Mouse (Mus musculus) embryonic facial prominence, embryonic 13.5 days (tissue): ENCODE results near the gene H3f3a. TPM values are rescaled to one million over a fixed set of nuclear protein-coding genes. Genes with fewer than 3 reads are reported as not detected.
"Not testable (repeated sequence)": the region's sequence is repeated elsewhere in the genome, so short reads cannot be mapped to it uniquely, and the experiment has no call there.

Experiments
- ATAC-seq: fragments of 200-750 bp; cut with Nextera tagmentation; 2 replicates; pipeline ENCODE4 v1.8.0; 2017; ENCODE audit warnings: low read depth; ENCODE audit not compliant: insufficient number of reproducible peaks, insufficient read depth, low FRiP score, low TSS enrichment
- H3K27ac ChIP-seq: fragments of 300-500 bp; sonication (generic); 2 replicates; pipeline ENCODE4 v1.5.1; 2015; ENCODE audit warnings: moderate library complexity, mild to moderate bottlenecking, inconsistent platforms
- H3K27me3 ChIP-seq: fragments of 300-500 bp; sonication (generic); 2 replicates; pipeline ENCODE4 v1.6.1; 2015; ENCODE audit warnings: mild to moderate bottlenecking, inconsistent platforms
- H3K36me3 ChIP-seq: fragments of 300-500 bp; sonication (generic); 2 replicates; pipeline ENCODE4 v1.6.1; 2015; ENCODE audit warnings: mild to moderate bottlenecking, inconsistent platforms
- H3K4me1 ChIP-seq: fragments of 300-500 bp; sonication (generic); 2 replicates; pipeline ENCODE4 v1.6.1; 2015; ENCODE audit warnings: inconsistent platforms
- H3K4me2 ChIP-seq: fragments of 300-500 bp; sonication (generic); 2 replicates; pipeline ENCODE4 v1.6.1; 2015; ENCODE audit warnings: moderate library complexity, mild to moderate bottlenecking, inconsistent platforms
- H3K4me3 ChIP-seq: fragments of 300-500 bp; sonication (generic); 2 replicates; pipeline ENCODE4 v1.5.1; 2015; ENCODE audit warnings: mild to moderate bottlenecking, inconsistent platforms
- H3K9ac ChIP-seq: fragments of 300-500 bp; sonication (generic); 2 replicates; pipeline ENCODE4 v1.6.1; 2015; ENCODE audit warnings: mild to moderate bottlenecking, inconsistent platforms
- H3K9me3 ChIP-seq: fragments of 300-500 bp; sonication (generic); 2 replicates; pipeline ENCODE4 v1.6.1; 2016; ENCODE audit warnings: inconsistent platforms
- whole genome bisulfite sequencing: fragments of 180-500 bp; shearing (Covaris S2); methylation state at CpG from one replicate; pipeline ENCODE4 v1.1.7; 2015; ENCODE audit warnings: mixed read lengths; 5-methylcytosine and 5-hydroxymethylcytosine counted together
- polyA plus RNA-seq: library from polyadenylated mRNA; unstranded; fragments of >200 nt; fragmentation: Nextera tagmentation; extraction: Ambion mirVana; gene quantifications from 2 replicates; pipeline ENCODE4 v1.2.1, GENCODE M21; 2015

The H3f3a gene
- polyA plus RNA-seq, 1 experiment from 2014 or later, result 3,318 TPM

DNA sequence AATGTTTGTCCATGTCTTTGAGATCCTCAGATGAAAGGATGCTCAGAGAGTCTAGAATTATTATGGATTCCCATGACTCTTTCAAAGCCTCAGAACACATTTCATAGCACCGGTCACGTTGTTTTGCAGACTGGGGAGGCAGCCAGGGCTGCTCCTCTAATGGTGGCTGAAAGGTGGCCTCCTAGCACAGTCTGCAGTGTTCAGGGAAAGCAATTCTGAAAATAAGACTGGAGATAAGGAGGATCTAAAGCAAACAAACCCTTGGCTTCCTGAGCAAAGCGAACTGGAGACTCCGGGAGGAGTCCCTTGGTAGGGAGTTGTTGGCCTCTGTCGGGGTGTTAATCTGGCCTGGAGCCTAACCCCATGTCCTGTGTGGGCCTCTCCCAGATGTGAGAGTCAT lies 23.4 kb upstream of the H3f3a start:
- Histone ChIP-seq H3K4me3 (no peak overlapping the region), H3K9me3 (no peaks in the 10 kb centered on the region), H3K9ac (no peak overlapping the region), H3K4me2 (no peak overlapping the region), H3K36me3 (no peaks in the 10 kb centered on the region), H3K4me1 (peaks cover 4% of the 10 kb centered on the region; the same call in 1 of the 2 replicates), H3K27me3 (no peaks in the 10 kb centered on the region), H3K27ac (no peak overlapping the region)
- 88% methylated on average over 5 of the region's 5 CpGs for WGBS
- ATAC-seq, result no peak

DNA sequence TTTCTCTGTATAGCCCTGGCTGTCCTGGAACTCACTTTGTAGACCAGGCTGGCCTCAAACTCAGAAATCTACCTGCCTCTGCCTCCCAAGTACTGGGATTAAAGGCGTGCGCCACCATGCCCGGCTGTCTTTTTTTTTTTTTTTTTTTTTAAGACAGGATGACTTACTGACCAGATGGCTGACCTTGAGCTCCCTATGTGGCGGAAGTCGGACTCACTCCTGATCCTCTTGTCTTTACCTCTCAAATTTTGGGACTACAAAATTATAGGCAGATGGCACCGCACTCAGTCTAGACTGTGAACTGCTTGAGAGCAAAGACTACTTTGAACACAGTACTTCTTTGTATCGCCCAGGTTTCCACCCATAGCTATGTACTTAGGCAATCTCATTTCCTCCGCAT lies 22.7 kb upstream of the H3f3a start:
- ATAC-seq, H3K27me3 ChIP-seq, H3K9me3 ChIP-seq, H3K4me3 ChIP-seq, H3K36me3 ChIP-seq, H3K4me1 ChIP-seq, H3K27ac ChIP-seq, H3K9ac ChIP-seq, H3K4me2 ChIP-seq: not testable (repeated sequence)
- WGBS, result 89% methylated on average over 8 of the region's 8 CpGs

DNA sequence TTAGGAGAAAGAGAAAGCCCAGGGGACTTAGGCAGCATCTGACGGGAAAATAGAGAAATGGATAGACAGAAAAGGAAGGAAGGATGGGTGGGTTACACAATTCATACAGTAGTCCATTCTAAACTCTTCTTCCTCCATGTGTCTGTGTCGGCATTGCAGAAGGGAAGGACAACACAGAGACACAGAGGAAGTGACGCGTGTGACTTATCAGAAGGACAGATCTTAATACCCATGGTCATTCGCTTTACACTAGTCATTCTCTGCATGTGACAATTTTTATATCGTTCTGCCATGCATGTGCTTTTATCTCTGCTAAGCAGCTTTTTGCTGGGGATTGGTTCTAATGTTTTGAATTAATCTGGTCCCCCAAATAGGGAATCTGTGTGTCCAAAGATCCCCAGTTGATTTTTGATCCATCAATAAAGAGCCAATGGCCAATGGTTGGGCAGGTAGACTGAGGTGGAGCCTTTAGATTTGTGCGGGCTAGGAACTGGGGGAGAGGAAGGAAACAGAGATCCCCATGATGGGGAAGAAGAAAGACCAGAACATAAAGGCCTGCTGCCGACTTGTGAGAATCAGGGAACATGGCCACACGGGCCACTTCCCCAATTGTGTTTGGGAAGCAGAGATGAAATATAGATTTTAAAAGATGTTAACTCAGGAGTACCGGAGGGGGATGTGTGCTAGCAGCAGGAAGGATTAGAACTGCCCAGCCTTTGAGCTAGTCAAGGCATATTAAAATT lies 21.7 kb upstream of the H3f3a start:
- Histone ChIP-seq H3K36me3 (no peaks in the 10 kb centered on the region), H3K27ac (no peak overlapping the region), H3K9me3 (no peaks in the 10 kb centered on the region), H3K4me3 (no peak overlapping the region), H3K9ac (no peak overlapping the region), H3K27me3 (no peaks in the 10 kb centered on the region), H3K4me1 (peaks cover 10% of the 10 kb centered on the region; the same call in 1 of the 2 replicates), H3K4me2 (no peak overlapping the region)
- ATAC-seq, result no peak
- 87% methylated on average over 10 of the region's 10 CpGs for WGBS

DNA sequence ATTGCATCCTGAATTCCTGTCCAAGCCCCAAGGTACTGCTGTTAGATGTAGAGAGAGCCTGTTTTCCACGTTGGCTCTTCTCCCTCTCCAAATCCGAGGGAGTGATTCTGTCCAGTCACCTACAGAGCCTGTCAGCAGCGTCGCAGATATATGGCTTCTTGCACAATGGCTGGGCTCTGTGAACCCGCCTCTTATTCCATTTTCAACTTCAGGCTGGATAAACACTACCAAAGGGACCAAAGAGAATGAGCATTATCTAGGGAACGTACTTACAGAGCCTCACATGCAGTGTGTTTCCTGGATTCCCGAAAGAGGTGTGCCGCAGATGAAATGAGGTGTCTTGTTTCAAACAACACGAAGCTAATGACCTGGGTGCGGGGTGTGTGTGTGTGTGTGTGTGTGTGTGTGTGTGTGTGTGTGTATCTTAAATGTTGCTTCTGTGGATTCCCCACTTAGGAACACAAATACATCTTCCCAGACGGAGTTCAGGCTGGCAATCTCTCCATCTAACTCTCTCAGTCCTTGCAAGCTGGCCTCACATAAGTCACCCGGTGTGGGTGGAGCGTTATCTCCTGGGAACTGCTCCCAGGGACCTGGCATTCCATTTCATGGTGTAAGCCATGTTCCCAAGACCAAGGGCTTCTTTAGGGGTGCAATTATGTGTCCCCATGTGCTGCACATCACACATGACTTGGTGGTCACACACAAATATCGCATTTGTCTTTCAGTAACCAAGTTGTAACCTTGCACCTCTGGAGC lies 17.0 kb upstream of the H3f3a start:
- ATAC-seq, result no peak
- WGBS, result 51% methylated on average over 14 of the region's 14 CpGs
- Histone ChIP-seq H3K36me3 (no peaks in the 10 kb centered on the region), H3K27me3 (no peaks in the 10 kb centered on the region), H3K27ac (no peak overlapping the region), H3K4me3 (no peak overlapping the region), H3K9me3 (no peaks in the 10 kb centered on the region), H3K4me1 (0 out of 2 replicates have a peak, but pooled peaks cover 6% of the 10 kb centered on the region), H3K4me2 (no peak overlapping the region; the same call in 1 of the 2 replicates), H3K9ac (no peak overlapping the region)

DNA sequence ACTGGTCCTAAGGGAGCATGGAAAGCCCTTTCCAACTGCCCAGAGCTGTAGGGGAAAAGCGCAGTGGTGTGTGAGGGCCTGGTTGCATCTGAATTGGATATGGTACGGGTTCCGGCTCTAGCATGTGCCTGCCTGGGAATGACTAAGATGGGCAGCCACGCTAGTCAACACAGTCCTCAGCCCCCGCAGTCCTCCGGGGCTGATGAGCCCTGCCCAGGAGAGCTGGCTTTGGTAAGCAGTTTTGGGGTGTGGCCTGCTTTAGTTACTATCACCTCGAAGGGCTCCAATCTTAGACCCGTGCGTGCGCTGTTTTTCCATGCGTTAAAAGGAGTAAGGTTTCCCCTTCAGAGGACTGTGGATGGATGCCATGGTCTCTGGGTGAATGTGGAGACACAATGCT lies 16.4 kb upstream of the H3f3a start:
- WGBS, result 75% methylated on average over 11 of the region's 11 CpGs
- no peak for ATAC-seq
- H3K9ac ChIP-seq, result no peak overlapping the region
- no peak overlapping the region for H3K4me3 ChIP-seq
- no peaks in the 10 kb centered on the region for H3K27me3 ChIP-seq
- 0 out of 2 replicates have a peak, but pooled peaks cover 6% of the 10 kb centered on the region for H3K4me1 ChIP-seq
- H3K4me2 ChIP-seq, result no peak overlapping the region; the same call in 1 of the 2 replicates
- H3K9me3 ChIP-seq, result no peaks in the 10 kb centered on the region
- no peaks in the 10 kb centered on the region for H3K36me3 ChIP-seq
- H3K27ac ChIP-seq, result no peak overlapping the region

DNA sequence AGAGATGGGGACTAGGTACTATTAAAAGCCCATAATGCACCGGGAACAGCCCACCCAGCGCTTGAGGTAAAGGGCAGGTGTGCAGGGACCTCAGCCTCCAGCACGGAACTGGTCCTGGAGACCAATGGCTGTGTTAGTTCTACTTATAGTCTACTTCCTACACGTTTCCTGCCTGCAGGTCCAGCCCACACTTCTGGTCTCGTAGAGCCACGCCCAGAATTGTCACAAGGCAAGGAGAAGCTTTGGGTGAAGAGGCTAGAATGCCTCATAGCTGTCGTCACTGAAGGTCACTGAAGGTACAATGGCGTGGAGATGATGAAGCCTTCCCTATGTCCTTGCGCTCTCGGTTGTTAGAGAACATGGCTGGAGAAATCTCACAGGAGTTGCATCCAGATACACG lies 16.0 kb upstream of the H3f3a start:
- no peak overlapping the region for H3K27ac ChIP-seq
- no peak overlapping the region for H3K9ac ChIP-seq
- no peak overlapping the region for H3K4me3 ChIP-seq
- H3K36me3 ChIP-seq, result no peaks in the 10 kb centered on the region
- 0 out of 2 replicates have a peak, but pooled peaks cover 6% of the 10 kb centered on the region for H3K4me1 ChIP-seq
- no peak overlapping the region for H3K4me2 ChIP-seq
- WGBS, result 80% methylated on average over 11 of the region's 11 CpGs
- no peaks in the 10 kb centered on the region for H3K9me3 ChIP-seq
- no peaks in the 10 kb centered on the region for H3K27me3 ChIP-seq
- ATAC-seq, result no peak

DNA sequence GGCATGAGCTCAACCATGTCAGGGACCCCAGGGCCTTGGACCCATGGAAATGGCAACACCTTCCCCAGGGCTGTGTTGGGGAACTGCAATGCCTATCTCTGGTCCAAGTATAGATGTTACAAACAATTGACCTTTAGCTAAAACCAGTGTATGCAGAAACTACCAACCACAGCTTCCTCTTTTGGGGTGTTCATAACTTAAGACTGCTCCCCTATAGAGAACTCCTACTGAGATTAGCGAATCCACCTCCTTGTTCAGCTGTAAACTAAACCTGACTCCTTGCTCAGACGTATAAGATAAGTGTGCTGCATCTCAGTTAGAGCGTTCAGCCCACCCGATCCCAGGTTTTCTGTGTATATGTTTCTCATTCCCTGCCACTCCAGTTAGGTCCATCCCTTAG lies 12.9 kb upstream of the H3f3a start:
- no peak for ATAC-seq
- Histone ChIP-seq H3K27ac (no peak overlapping the region), H3K36me3 (no peaks in the 10 kb centered on the region), H3K9ac (no peak overlapping the region), H3K9me3 (no peaks in the 10 kb centered on the region), H3K27me3 (no peaks in the 10 kb centered on the region), H3K4me2 (no peak overlapping the region), H3K4me3 (no peak overlapping the region), H3K4me1 (0 out of 2 replicates have a peak, but pooled peaks cover 6% of the 10 kb centered on the region)
- WGBS, result 86% methylated on average over 4 of the region's 4 CpGs

DNA sequence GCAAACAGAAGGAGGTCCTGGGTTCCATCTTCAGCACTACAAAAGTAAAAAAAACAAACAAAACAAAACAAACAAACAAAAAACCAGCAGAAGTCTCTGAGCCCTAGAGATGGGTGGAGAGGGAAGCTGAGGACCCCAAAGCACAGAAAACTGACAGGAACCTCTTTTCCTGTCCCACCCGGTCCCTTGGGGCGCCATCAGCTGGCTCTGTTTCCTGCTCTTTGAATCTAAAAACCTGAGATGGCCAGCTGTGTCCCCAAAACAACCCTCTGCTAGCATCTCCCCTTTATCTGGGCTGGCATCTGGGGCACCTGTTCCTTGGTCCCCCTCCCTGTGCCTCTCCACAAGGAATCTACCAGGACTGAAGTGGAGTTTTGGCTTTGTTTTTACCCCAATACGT lies 11.0 kb upstream of the H3f3a start:
- no peaks in the 10 kb centered on the region for H3K36me3 ChIP-seq
- no peak overlapping the region for H3K27ac ChIP-seq
- H3K27me3 ChIP-seq, result no peaks in the 10 kb centered on the region
- no peak overlapping the region for H3K4me3 ChIP-seq
- no peaks in the 10 kb centered on the region for H3K4me1 ChIP-seq
- no peak overlapping the region for H3K9ac ChIP-seq
- ATAC-seq, result no peak
- no peaks in the 10 kb centered on the region for H3K9me3 ChIP-seq
- WGBS, result 69% methylated on average over 3 of the region's 3 CpGs
- no peak overlapping the region; the same call in 1 of the 2 replicates for H3K4me2 ChIP-seq

DNA sequence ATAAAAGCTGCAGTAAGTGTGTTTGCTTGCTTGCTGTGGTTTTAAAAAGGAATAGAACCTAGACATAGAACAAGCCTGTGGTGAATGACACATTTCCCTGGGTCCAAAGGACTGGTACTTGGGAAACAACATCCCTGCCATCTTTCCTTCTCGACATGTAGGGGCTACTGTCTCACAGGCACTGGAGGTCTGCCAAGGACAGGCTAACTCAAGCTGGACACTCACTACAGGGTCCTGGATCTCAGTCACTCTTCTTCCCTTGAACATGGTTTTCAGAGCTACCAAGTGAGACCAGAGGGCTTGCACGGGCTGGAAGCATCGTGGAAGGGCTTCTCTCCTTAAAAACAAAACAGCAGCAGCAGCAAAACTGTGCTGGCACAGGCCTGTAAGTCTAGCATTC lies 10.0 kb upstream of the H3f3a start:
- Histone ChIP-seq H3K4me2 (no peak overlapping the region), H3K9me3 (no peaks in the 10 kb centered on the region), H3K4me3 (no peak overlapping the region), H3K9ac (no peak overlapping the region), H3K27ac (no peak overlapping the region), H3K27me3 (no peaks in the 10 kb centered on the region), H3K36me3 (no peaks in the 10 kb centered on the region), H3K4me1 (no peaks in the 10 kb centered on the region)
- 81% methylated on average over 3 of the region's 3 CpGs for WGBS
- no peak for ATAC-seq

DNA sequence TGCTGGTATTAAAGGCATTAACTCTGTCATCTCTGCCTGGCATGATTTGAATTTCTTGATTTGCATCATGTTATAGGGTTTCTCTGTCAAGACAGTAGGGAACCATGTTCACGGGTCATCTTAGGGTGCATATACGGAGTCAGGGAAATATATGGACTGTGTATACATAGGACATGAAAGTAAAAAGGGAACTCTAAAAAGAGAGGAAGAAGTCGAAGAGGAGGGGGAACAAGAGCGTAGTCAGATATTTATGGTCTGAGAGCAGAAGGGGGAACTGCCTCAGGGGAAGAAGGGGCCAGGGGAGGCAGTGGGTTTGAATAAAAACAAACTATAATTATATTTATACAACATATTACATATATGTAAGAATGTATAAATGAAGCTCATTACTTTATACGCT lies 8.5 kb upstream of the H3f3a start:
- no peak overlapping the region for H3K9ac ChIP-seq
- no peak overlapping the region for H3K4me2 ChIP-seq
- no peak overlapping the region for H3K27ac ChIP-seq
- H3K4me3 ChIP-seq, result no peak overlapping the region
- WGBS, result 87% methylated on average over 5 of the region's 5 CpGs
- H3K4me1 ChIP-seq, result no peaks in the 10 kb centered on the region
- no peak for ATAC-seq
- H3K27me3 ChIP-seq, result no peaks in the 10 kb centered on the region
- H3K9me3 ChIP-seq, result no peaks in the 10 kb centered on the region
- no peaks in the 10 kb centered on the region for H3K36me3 ChIP-seq

DNA sequence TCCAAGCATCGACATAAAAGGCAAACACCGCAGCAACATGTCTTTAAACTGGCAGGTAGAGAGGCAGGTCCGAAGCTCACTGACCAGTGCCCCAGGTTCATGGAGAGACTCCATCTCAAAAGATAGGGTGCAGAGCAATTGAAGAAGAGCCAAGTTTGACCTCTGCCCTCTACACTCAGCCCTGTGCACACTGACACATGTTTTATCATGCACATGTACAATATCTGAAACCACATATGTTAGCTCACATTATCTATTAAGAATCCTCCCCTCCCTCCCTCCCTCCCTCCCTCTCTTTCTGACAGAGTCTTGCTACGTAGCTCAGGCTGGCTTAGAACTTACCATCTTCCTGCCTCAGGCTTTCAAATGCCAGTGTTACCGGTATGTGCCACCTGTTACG lies 7.4 kb upstream of the H3f3a start:
- Histone ChIP-seq H3K27ac (no peak overlapping the region), H3K4me3 (no peak overlapping the region), H3K4me1 (peaks cover 3% of the 10 kb centered on the region; the same call in 1 of the 2 replicates), H3K36me3 (no peaks in the 10 kb centered on the region), H3K9me3 (no peaks in the 10 kb centered on the region), H3K27me3 (no peaks in the 10 kb centered on the region), H3K9ac (no peak overlapping the region), H3K4me2 (no peak overlapping the region)
- WGBS, result 81% methylated on average over 6 of the region's 6 CpGs
- no peak for ATAC-seq

DNA sequence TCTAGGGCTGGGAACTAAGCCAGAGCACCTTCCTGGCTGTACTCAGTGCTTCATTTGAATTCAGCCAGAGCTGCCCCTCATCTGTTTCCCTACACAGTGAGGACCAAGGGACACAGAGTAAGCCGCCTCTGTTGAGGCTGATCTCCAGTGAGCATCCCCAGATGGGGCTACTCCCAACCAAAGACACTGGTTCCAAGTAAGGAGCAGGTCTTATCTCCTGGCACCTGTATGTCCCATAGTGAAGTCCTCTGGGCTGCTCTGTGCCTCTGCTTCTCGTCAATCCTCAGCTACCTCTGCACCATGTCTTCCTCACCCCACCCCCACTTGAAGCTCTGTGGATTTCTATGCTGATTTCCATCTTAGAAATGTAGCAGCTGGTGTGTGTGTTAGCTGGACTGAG lies 4.3 kb upstream of the H3f3a start:
- Histone ChIP-seq H3K4me3 (no peak overlapping the region), H3K9me3 (no peaks in the 10 kb centered on the region), H3K4me1 (peaks cover 21% of the 10 kb centered on the region), H3K9ac (no peak overlapping the region), H3K36me3 (no peaks in the 10 kb centered on the region), H3K4me2 (no peak overlapping the region), H3K27me3 (no peaks in the 10 kb centered on the region), H3K27ac (no peak overlapping the region)
- WGBS, result 74% methylated on average over 2 of the region's 2 CpGs
- no peak for ATAC-seq
